Mouse (Mus musculus): ENCODE measurements around the gene Llph.
A peak's percentile ranks its signal among the peaks of the same experiment; 100 is the strongest.

Gene Llph

GRCm38 (mm10) chr10:120219578-120220359, 7.1 kb upstream of the Llph start:
- DNase-seq, result no peak

DNA sequence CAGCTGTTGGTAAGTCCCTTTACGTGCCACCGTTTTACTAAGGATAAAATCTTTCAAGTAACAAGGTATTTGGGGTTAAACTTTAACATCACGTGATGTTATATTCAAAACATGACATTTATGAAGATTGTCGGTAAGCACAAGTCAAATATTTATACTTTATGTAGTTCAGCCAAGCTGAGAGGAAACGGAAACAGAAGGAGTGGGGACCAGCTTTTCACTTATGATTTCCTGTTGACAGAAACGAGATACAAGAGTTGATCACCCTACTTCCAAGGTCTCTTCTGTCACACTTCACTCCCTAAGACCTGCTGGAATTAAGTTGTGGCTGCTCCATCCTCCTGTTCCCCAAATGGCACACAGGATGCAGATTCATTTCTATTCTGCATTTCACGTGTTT, 6.1 kb upstream of the Llph start:
- no peak for DNase-seq

DNA sequence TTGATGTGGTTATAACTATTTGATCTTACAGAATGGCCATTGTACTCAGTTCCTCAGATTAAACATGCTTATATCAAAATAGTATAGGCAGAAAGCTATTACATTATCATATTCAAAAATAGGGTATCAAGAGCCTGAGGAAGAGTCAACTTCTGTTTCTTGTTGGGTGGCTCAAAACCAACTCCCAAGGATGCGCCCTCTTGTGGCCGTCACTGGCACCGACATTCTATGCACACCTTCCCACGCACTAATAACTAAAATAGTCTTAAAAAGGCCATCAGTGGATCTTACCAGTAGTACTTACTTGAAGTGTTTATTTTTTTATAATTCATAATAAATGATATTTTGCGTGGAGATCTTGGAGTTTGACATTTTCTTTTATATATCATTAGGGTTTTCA, 4.8 kb downstream of the Llph start:
- DNase-seq, result peak; percentile 39 to 46

DNA sequence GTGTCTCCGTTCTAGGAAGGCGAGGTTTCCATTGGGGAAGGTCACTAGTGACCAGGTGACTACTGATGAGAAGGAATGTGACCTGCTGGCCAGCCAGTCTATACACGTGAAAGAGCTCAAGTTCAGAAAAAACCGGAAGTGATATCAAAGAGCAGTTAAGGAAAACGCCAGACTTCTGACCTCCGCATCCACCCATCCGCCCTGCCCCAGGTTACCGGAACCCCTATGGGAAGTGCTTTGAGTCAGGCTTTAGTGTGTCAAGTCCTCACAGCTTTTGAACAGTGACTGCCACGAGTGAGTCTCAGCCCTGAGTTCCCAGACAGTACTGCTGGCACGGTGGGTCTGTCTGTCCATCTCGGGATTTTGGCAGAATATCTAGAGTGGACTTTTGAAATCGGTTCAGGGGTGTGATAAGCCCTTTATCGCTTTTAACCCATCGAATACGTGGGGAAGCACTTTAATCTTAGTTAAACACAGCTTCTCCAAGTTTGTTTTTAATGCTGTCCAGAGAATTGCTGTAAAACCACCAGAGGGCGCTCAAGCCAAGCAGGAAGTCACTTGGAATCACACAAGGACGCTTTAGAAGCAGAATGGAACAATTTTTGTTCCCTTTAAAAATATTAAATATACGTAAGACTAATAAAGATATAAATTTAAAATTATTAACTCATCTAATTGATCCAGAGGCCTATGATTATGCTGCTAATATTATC, 6.9 kb downstream of the Llph start:
- peak; percentile 25 to 49 for DNase-seq

- DNase-seq, result no peak
Measured at GRCm38 (mm10) chr10:120236855-120237254, 10.0 kb downstream of the Llph start.

DNA sequence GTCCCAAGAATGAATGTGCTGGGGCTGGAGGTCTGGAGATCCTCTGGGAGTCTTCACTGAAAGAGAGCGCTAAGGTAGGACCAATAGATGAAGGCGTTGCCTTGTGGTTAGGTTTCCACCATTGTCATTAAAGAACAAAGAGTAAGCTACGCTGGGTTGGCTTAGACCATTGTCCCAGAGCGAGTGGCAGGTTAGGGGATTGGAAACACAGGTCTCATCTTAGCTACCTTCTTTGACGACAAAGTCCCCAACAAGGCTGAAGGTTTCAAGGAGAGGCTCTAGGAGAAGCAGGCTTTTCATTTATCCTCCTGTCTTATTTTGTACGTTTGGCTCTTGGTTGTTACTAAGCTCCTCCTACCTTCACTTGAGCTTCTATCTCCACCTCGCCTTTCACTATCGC, 11.4 kb downstream of the Llph start:
- no peak for DNase-seq

- no peak for DNase-seq
Measured at GRCm38 (mm10) chr10:120239476-120239875, 12.6 kb downstream of the Llph start.

DNA sequence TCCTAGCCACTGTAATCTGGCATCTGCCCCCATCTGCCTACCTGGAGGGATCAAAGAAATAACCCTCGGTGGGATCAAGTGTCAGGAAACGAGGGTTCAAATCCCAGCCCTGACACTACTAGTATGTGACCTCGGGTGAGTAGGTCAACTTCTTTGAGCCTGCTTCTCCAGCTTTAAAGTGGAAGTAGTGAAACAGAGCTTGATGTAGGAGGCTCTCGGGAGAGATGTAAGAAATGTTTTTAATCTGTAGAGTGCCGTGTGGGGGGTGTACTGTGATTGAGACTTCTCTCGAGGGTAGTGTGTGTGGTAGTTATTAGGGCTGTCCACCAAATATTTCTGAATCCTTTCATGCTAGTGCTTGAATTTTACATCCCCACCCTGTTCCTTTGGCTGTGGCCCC, 15.6 kb downstream of the Llph start:
- no peak for DNase-seq

DNA sequence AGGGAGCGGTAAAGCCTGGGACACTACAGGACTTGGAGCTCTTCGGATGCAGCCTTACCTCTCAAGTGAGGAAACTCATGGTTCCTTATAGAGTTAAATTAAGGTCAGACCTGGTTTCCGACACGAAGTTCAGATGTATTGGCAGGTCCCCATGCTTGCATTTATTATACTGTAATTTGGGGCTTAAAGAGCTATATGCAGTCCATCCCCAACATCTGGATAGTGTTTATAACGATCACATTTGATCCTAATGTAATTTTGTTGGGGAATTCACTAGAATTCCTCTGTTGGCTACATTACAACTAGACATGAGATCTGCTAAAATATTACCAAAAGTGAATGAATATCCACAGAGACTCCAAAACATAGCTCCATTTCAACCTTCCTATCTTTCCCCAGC, 18.8 kb downstream of the Llph start:
- no peak for DNase-seq

GRCm38 (mm10) chr10:120246994-120247750, 20.3 kb downstream of the Llph start:
- DNase-seq, result no peak

DNA sequence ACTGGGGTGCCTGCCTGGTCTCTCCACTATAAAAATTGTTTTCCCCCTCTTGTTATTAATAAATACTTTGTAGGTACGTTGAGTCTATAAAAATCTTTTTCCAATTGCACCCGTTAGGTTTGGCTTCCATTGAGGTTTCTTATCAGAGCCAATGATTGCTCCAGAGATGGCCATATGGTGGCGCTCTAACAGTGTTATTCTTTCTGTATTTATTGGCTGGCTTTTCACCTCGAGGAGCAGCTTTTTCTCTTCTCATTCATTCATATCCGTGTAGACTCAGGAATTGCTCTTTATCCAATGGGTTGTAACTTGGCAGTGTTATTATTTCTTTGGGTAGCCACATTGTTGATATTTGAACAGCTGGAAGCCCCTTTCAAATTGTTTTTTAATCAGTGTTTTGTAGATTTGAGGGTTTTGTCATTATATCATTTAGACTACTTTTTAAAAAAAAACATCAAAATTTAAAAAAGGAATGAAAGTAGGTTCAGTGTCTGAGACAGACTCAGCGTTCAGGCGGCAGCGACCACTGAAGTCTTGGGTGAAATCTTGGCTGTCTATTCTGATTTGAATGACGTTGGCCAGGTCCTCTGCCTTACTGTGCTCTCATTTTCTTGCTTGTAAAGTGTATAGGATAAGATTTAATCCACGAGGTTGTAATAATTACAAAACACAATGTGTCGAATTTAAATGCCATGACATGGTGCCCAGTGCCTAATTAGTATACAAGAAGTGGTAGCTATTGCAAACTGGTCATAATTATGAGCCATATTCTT, 24.2 kb downstream of the Llph start:
- no peak for DNase-seq

- DNase-seq, result no peak
Measured at GRCm38 (mm10) chr10:120251791-120252190, 24.9 kb downstream of the Llph start.

GRCm38 (mm10) chr10:120252800-120253199, 25.9 kb downstream of the Llph start:
- DNase-seq, result no peak

- peak; percentile 20 to 31 for DNase-seq
Measured at GRCm38 (mm10) chr10:120257231-120257630, 30.4 kb downstream of the Llph start.

- no peak for DNase-seq
Measured at GRCm38 (mm10) chr10:120267790-120268189, 40.9 kb downstream of the Llph start.

- DNase-seq, result no peak
Measured at GRCm38 (mm10) chr10:120269946-120270345, 43.1 kb downstream of the Llph start.

- peak; percentile 11 to 20 for DNase-seq
Measured at GRCm38 (mm10) chr10:120270777-120271176, 43.9 kb downstream of the Llph start.

DNA sequence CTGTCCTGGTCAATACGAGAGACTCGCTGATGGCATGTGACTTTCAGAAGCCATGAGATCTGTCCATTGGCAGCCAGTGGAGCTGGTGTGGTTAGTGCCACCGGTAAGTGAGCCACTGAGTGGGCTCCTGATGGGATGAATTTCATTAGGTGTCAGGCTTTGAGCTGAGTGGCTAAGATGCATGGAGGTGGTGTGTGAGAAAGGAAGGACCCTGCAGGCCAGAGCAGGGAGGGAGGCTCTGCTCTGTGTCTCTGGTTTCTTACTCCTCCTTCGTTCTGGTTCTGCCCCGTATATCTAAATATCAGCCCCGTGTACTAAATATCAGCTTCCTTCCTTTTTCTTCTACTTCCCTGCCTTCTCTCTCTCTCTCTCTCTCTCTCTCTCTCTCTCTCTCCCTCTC, 44.4 kb downstream of the Llph start:
- no peak for DNase-seq

DNA sequence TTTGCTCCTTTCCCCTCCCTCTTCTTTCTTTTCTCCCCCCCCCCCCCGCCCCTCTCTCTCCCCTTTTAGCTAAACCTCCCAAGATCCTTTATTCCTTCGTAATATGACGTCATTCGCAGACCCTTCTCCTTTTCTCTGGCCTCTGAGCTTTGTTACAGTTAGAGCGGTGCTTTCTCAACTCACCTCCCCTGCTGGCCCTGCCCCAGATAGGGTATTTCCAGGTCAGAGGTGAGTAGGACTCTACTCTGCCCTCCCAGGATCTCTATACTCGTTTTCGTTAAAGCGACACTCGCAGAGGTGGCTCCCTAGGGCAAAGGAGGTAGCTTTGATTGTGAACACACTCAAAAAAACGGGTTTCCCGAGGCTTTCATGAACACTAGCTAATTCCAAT, 45.0 kb downstream of the Llph start:
- DNase-seq, result no peak

- no peak for DNase-seq
Measured at GRCm38 (mm10) chr10:120272270-120272883, 45.5 kb downstream of the Llph start.

GRCm38 (mm10) chr10:120273335-120273734, 46.5 kb downstream of the Llph start:
- DNase-seq, result no peak

GRCm38 (mm10) chr10:120279482-120280128, 52.7 kb downstream of the Llph start:
- DNase-seq, result no peak
